Mouse (Mus musculus): ENCODE data around the gene Sik3. TPM values are rescaled to one million over a fixed set of nuclear protein-coding genes. Genes with fewer than 3 reads are reported as not detected.

The Sik3 gene
- polyA plus RNA-seq, 1 experiment from 2014 or later: 4.7 TPM

DNA sequence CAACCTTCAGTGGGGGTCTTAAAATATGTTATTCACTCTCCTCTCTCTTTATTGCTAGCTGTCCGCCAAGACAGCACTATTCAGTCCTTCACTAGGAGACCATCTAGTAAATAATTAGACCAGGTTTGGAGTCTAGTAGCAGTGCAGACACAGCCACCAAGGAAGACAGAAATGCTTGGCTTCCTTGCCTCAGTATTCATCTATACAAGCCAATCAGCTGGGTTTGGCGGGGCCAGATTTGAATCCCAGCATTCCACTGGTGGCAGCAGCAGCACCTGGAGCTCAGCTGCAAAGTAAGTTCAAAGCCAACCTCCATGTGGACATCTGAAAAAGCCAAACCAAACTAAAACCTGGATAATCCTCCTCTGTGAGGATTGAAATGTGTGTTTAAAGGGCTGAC, 47.6 kb downstream of the Sik3 start:
- no peak for ATAC-seq (ENCODE audit: extremely low read depth, insufficient number of reproducible peaks, low FRiP score, low TSS enrichment)
- WGBS: 86% methylated on average over 2 of the region's 2 CpGs
- Histone ChIP-seq H3K27ac (replicated peaks) (no peak overlapping the region), H3K36me3 (no peaks in the 10 kb centered on the region), H3K4me1 (peaks cover 22% of the 10 kb centered on the region; the same call in 1 of the 2 replicates), H3K4me2 (no peak overlapping the region), H3K9ac (no peak overlapping the region), H3K4me3 (no peak overlapping the region), H3K9me3 (no peaks in the 10 kb centered on the region), H3K27me3 (replicated peaks) (no peaks in the 10 kb centered on the region)

- Histone ChIP-seq H3K36me3 (no peaks in the 10 kb centered on the region), H3K4me1 (peaks cover 14% of the 10 kb centered on the region; the same call in 1 of the 2 replicates), H3K9me3 (no peaks in the 10 kb centered on the region), H3K4me2 (no peak overlapping the region), H3K27me3 (replicated peaks) (no peaks in the 10 kb centered on the region), H3K27ac (replicated peaks) (no peak overlapping the region), H3K4me3 (no peak overlapping the region), H3K9ac (no peak overlapping the region)
- 72% methylated on average over 9 of the region's 9 CpGs for WGBS
- ATAC-seq (ENCODE audit: extremely low read depth, insufficient number of reproducible peaks, low FRiP score, low TSS enrichment): no peak
Observed at GRCm38 (mm10) chr9:46061696-46062425, 49.2 kb downstream of the Sik3 start.

GRCm38 (mm10) chr9:46064331-46064730, 51.7 kb downstream of the Sik3 start:
- H3K27me3 ChIP-seq (replicated peaks): no peaks in the 10 kb centered on the region
- H3K4me1 ChIP-seq: peaks cover 31% of the 10 kb centered on the region
- WGBS: 81% methylated on average over 7 of the region's 7 CpGs
- H3K36me3 ChIP-seq: no peaks in the 10 kb centered on the region
- no peak for ATAC-seq (ENCODE audit: extremely low read depth, insufficient number of reproducible peaks, low FRiP score, low TSS enrichment)
- H3K9ac ChIP-seq: no peak overlapping the region
- H3K4me3 ChIP-seq: no peak overlapping the region
- H3K4me2 ChIP-seq: no peak overlapping the region
- H3K9me3 ChIP-seq: no peaks in the 10 kb centered on the region
- no peak overlapping the region for H3K27ac ChIP-seq (replicated peaks)

GRCm38 (mm10) chr9:46066711-46067110, 54.1 kb downstream of the Sik3 start:
- Histone ChIP-seq H3K4me2 (no peak overlapping the region), H3K27me3 (replicated peaks) (no peaks in the 10 kb centered on the region), H3K9me3 (no peaks in the 10 kb centered on the region), H3K9ac (no peak overlapping the region), H3K4me1 (peaks cover 32% of the 10 kb centered on the region), H3K4me3 (no peak overlapping the region), H3K36me3 (no peaks in the 10 kb centered on the region), H3K27ac (replicated peaks) (no peak overlapping the region)
- no peak for ATAC-seq (ENCODE audit: extremely low read depth, insufficient number of reproducible peaks, low FRiP score, low TSS enrichment)
- 86% methylated on average over 4 of the region's 4 CpGs for WGBS

GRCm38 (mm10) chr9:46067691-46068090, 55.1 kb downstream of the Sik3 start:
- 75% methylated on average over 7 of the region's 7 CpGs for WGBS

DNA sequence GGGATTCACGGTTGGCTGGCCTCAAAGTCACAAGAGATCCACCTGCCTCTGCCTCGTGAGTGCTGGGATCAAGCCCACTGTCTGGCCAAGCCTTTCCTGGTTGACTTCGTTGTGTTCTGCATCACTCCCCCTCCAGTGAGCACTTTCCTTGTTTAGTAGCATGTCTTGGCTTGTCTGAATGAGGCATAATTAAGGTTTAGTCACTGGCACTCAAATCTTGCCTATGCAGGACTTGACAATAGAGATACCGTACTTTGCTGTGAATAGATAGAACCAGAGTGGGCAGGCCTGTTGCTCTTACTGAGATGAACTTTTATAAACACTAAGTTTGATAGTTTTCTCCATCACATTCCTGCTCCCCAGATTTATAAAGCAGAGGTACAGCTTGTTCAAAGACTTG, 56.4 kb downstream of the Sik3 start:
- ATAC-seq (ENCODE audit: extremely low read depth, insufficient number of reproducible peaks, low FRiP score, low TSS enrichment): no peak
- WGBS: 74% methylated on average over 4 of the region's 4 CpGs

More at GRCm38 (mm10) chr9:46067691-46068090, 55.1 kb downstream of the Sik3 start:
- Histone ChIP-seq H3K27ac (replicated peaks) (no peak overlapping the region), H3K4me2 (no peak overlapping the region), H3K36me3 (no peaks in the 10 kb centered on the region), H3K4me3 (no peak overlapping the region), H3K9ac (no peak overlapping the region), H3K27me3 (replicated peaks) (no peaks in the 10 kb centered on the region), H3K4me1 (peaks cover 29% of the 10 kb centered on the region), H3K9me3 (no peaks in the 10 kb centered on the region)
- no peak for ATAC-seq (ENCODE audit: extremely low read depth, insufficient number of reproducible peaks, low FRiP score, low TSS enrichment)

GRCm38 (mm10) chr9:46072101-46072835, 59.6 kb downstream of the Sik3 start:
- ATAC-seq (ENCODE audit: extremely low read depth, insufficient number of reproducible peaks, low FRiP score, low TSS enrichment): no peak
- no peaks in the 10 kb centered on the region for H3K36me3 ChIP-seq
- no peaks in the 10 kb centered on the region for H3K27me3 ChIP-seq (replicated peaks)
- H3K27ac ChIP-seq (replicated peaks): no peak overlapping the region
- H3K9me3 ChIP-seq: no peaks in the 10 kb centered on the region
- WGBS: 74% methylated on average over 9 of the region's 9 CpGs
- H3K4me1 ChIP-seq: peaks cover 30% of the 10 kb centered on the region
- no peak overlapping the region for H3K9ac ChIP-seq
- H3K4me3 ChIP-seq: no peak overlapping the region
- no peak overlapping the region for H3K4me2 ChIP-seq

More for the DNA sequence above, 56.4 kb downstream of the Sik3 start:
- H3K9ac ChIP-seq: no peak overlapping the region
- no peak overlapping the region for H3K4me2 ChIP-seq
- no peaks in the 10 kb centered on the region for H3K27me3 ChIP-seq (replicated peaks)
- H3K9me3 ChIP-seq: no peaks in the 10 kb centered on the region
- H3K4me1 ChIP-seq: peaks cover 36% of the 10 kb centered on the region
- H3K27ac ChIP-seq (replicated peaks): no peak overlapping the region
- H3K4me3 ChIP-seq: no peak overlapping the region
- no peaks in the 10 kb centered on the region for H3K36me3 ChIP-seq

DNA sequence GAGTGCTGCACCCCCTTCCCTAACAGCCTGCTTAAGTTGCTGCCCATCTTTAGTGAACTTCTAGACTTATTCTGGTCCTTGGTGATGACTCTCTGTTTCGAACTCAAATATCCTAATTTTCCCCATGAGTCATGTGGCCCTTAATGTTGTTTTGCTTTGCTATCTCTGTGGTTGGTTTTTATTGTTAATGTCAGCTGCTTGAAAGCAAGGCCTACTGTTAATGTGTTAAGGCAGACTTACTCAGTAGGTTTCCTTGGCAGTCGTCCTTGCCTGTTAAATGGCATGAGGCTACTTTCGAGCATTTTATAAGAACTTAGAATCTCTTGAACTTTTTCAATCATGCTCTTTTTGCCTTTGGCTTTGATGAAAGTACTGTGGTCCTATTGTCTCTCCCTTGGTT, 60.8 kb downstream of the Sik3 start:
- no peak overlapping the region for H3K4me2 ChIP-seq
- no peaks in the 10 kb centered on the region for H3K27me3 ChIP-seq (replicated peaks)
- peaks cover 22% of the 10 kb centered on the region for H3K4me1 ChIP-seq
- no peak overlapping the region for H3K4me3 ChIP-seq
- 65% methylated on average over 3 of the region's 3 CpGs for WGBS
- no peaks in the 10 kb centered on the region for H3K9me3 ChIP-seq
- no peak overlapping the region for H3K9ac ChIP-seq
- H3K27ac ChIP-seq (replicated peaks): no peak overlapping the region
- no peaks in the 10 kb centered on the region for H3K36me3 ChIP-seq
- no peak for ATAC-seq (ENCODE audit: extremely low read depth, insufficient number of reproducible peaks, low FRiP score, low TSS enrichment)

DNA sequence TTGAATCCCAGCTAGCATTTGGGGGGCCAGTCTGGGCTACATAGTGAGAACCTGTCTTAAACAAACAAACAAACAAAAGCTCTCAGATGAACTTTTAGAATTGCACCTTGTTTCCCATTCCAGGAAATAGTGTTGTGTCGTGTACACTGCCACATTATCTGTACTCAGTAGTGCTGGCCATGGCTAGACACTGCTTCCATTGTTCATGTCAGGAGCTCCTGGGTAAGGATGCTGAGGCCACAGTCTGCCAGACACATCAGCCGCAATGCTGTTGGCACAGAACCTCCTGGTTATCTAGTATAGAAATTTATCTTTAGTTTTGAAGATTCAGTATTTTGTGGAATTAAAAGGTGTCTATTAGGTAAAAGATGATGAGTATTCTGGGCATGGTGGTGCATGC, 63.0 kb downstream of the Sik3 start:
- Histone ChIP-seq H3K9ac (no peak overlapping the region), H3K9me3 (no peaks in the 10 kb centered on the region), H3K4me2 (no peak overlapping the region), H3K27ac (replicated peaks) (no peak overlapping the region), H3K36me3 (no peaks in the 10 kb centered on the region), H3K4me3 (no peak overlapping the region), H3K27me3 (replicated peaks) (no peaks in the 10 kb centered on the region), H3K4me1 (peaks cover 14% of the 10 kb centered on the region; the same call in 1 of the 2 replicates)
- WGBS: 63% methylated on average over 2 of the region's 2 CpGs
- ATAC-seq (ENCODE audit: extremely low read depth, insufficient number of reproducible peaks, low FRiP score, low TSS enrichment): no peak

- no peak for ATAC-seq (ENCODE audit: extremely low read depth, insufficient number of reproducible peaks, low FRiP score, low TSS enrichment)
- no peaks in the 10 kb centered on the region for H3K9me3 ChIP-seq
- peaks cover 20% of the 10 kb centered on the region for H3K4me1 ChIP-seq
- H3K4me3 ChIP-seq: no peak overlapping the region
- peaks cover 4% of the 10 kb centered on the region; the same call in 1 of the 2 replicates for H3K36me3 ChIP-seq
- H3K4me2 ChIP-seq: no peak overlapping the region
- WGBS: 58% methylated on average over 6 of the region's 6 CpGs
- no peaks in the 10 kb centered on the region for H3K27me3 ChIP-seq (replicated peaks)
- H3K9ac ChIP-seq: no peak overlapping the region
- H3K27ac ChIP-seq (replicated peaks): no peak overlapping the region
Observed at GRCm38 (mm10) chr9:46082381-46082821, 69.8 kb downstream of the Sik3 start.

DNA sequence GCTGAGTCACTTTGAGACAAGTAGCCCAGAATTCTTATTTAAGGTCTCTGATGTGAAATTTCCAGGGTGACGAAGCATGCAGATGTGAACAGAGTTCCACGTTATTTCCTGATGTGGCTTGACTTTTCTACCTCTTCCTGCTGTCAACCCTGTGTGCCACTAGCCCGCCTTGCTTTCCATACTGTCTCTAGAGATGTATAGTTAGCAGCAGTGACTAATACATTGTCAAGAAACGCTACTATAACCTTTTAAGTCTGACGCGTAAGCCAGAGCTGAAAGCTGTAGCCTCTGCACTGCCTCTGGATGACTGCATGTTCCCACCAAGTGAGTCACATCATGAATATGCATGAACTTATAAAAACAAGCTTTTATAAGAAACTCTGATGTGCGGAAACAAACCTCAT, 70.9 kb downstream of the Sik3 start:
- H3K27ac ChIP-seq (replicated peaks): no peak overlapping the region
- no peak overlapping the region for H3K9ac ChIP-seq
- H3K36me3 ChIP-seq: peaks cover 4% of the 10 kb centered on the region; the same call in 1 of the 2 replicates
- H3K27me3 ChIP-seq (replicated peaks): no peaks in the 10 kb centered on the region
- peaks cover 24% of the 10 kb centered on the region for H3K4me1 ChIP-seq
- H3K4me3 ChIP-seq: no peak overlapping the region
- no peak for ATAC-seq (ENCODE audit: extremely low read depth, insufficient number of reproducible peaks, low FRiP score, low TSS enrichment)
- WGBS: 85% methylated on average over 7 of the region's 7 CpGs
- H3K9me3 ChIP-seq: no peaks in the 10 kb centered on the region
- H3K4me2 ChIP-seq: no peak overlapping the region
